Mouse (Mus musculus) thymus, postnatal 4 days (tissue): ENCODE measurements around the gene Itsn1.

Source experiments
- DNase-seq: peaks from one replicate; pipeline ENCODE4 v3.0.0; 2021

Itsn1 gene

DNA sequence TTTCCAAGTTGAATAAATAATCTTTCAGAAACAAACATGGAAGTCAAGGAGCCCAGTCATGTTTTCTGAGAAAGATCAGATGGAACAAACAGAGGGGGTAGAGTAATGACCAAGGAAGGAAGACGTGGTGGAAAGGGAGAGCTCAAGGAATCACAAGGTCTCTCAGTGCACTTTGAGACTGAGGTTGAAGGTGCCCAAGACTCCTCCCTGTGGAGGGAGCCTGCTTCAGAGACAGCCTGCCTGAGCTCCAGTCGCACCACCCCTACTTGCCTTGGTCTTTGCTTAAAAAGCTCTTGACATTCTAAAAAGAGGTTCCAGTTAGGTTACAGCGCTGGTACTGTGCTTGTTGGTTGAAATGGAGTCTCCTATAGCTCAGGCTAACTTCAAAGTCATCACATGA is 121.1 kb downstream of the Itsn1 start:
- DNase-seq: no peak

DNA sequence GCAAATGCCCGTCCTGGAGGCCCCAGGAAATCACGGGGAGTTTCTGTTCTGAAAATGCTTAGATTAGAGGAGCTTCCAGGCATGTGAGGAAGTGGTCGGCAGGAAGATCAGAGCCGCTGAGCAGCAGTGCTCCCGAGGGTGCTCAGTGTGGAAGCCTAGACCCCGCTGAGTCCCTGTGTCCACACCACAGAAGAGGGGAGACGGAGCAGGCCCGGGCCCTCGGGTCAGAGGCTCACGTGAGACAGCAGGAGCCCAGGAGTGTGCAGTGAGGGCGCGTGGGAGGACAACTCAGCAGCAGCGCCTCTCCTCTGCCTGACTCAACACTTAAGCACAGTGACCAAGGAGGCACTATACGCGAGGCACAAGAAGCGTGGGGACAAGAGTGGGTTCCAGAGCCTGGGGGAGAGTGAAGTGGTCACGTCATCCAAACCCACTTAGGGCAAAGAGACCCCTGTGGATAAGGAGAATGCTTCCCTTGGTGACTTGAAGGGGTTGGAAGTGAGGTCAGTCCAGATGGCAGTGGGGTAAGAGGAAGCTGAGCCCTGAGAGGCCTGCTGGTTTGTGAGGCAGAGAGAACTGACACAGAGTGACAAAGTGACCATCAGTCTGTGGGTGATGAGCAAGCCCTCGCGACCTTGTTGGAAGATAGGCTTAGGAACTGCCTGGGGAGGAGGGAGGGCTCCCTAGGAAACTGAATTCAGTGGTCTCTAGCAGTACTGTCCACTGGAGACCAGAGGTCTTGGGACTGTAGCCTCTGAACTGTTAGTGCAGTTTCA is 122.6 kb downstream of the Itsn1 start:
- DNase-seq: no peak

DNA sequence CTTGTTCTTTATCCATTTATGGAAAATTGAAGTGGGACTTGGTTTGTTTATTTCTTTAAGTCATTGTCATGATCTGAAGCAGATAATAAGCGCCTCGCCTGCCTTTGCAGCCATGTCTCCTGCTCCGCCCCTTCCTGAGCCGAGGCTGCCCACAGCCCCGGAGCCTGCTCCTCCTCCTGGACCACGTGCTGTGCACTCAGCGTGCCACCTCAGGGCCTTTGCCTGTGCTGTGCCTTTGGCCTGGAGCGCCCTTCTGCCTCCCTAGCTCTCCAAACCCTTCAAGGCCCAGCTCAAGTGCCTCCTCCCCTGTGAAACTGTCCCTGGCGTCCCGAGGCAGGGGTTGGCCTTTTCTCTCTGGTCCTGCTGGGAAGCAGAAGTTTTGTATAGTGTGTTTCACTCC is 123.7 kb downstream of the Itsn1 start:
- DNase-seq: no peak

DNA sequence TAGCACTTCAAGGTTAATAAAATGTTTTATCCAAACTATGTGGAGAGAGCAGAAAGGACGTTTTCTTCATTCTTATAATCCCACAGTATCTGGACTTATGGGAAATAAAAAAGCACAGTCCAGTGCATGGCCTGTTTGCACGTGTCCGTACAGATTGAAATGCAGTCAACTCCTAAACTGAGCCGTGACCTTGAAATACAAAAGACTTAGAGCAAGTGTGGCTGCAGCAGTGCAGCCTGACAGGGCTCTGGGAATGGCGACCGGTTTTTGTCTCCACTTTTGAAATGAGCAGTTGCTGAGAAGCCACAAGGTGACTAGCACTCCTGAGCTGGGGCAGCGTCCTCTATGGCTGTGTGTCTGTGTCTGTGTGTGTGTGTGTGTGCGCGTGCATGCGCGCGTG is 124.1 kb downstream of the Itsn1 start:
- DNase-seq: no peak

DNA sequence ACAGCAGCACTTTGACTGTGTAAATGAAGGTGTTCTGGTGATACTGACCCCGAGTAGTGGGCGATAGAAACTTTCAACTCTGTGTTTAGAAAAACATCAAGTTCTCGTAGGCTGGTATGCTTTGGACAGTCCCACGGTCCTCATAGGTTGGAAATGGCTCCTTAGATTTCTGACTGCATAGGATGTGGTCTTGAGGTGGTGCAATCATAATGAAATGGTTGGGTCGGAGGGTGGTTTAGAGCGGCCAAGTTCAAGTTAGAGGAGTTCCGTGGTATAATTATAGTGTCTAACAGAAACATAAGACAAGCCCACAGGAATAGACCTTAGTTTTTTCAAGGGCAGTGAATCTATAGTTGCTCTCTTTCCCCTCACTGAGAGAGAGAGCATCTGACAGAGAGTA is 129.6 kb downstream of the Itsn1 start:
- no peak for DNase-seq

DNA sequence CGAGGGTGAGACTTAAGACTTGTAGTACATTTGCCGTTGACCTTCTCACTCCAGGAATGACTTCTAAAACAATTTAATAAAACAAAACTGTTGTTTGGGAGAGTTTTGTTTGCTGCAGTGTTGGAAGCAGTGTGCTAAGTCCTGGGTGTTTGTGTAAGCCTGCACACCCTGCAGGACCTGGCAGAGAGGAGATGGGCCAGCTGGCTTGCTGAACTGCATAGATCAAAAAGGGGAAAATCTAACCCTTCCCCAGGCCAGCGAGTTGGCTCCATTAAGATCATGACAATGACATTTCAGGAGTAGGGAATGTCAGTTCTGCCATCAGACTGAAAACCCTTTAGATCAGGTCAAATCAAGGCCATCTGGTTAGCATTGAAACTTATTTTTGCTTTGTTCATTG is 130.1 kb downstream of the Itsn1 start:
- no peak for DNase-seq

DNA sequence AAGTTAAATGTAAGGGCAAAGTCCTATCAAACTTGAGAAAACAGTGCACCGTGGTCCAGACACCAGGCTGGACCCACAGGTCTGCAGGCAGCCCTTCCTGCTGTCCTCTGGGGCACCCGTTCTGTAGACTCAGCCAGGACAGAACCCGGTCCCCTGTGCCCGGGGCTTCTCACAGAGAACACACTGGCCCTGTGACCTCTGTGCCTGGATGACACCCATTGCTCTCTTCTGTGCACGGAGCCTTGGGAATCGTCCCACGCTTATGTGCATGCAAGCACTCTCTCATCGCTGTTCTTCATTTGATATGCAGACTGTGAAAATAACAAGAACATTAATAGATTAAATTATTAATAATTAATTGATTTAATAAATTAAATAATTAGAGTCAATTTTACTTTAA is 130.9 kb downstream of the Itsn1 start:
- DNase-seq: no peak

DNA sequence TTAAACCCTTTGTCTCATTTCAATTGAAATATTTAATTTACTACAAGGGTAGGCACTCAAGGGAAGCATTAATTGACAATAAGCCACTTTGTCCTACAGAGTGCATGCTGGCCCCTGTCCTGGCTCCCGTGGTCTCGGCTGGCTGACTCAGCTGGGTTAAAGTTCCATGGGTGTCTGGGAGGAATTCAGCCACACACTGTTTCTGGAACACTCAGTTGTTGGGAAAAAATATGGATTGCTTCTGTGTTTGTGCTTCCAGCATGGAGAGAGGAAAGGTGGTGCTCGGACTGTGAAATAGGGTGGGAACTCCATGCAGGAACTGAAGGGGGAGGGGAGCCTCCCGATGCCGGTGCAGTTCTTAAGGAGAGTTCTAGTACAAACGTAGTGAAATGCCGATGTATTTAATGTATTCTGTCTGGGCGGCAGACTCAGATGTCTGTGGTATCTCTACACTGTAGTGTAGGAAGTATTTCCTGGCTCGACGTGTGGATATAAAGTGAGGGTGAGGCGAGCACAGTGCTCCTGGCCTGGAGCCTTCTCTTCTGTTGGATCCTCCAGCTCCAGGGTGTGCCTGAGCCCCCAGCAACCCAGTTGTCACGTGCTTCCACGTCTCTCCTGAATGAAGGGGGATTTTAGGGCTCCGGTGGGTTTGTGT is 131.5 kb downstream of the Itsn1 start:
- DNase-seq: no peak

DNA sequence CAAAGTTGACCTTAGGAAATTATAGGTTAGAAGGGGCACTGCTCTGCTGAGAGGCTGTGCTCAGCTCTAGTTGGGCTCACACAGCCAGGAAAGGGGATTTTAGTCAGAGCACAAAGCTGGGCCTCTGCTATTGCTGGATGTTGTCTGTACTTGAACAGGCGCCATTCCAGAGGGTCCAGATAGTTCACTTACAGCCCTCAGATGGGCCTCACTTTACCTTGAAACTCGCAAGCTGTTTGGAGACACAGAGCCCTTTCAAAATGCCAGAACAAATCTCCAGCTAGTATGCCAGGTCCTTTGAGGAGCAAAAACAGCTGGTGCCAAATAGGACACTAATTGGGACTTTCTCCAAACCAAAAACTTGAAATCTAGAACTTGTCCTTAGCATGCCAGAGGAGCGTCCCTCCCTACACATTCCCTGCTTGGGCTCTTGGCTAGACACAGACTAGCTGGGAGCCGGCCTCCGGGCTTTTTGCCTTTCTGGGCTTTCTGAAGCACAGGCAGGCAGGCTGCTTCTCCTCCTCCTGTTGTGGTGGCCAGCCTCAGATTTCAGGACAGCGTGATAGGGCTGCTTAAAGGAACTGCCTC is 132.8 kb downstream of the Itsn1 start:
- DNase-seq: no peak

DNA sequence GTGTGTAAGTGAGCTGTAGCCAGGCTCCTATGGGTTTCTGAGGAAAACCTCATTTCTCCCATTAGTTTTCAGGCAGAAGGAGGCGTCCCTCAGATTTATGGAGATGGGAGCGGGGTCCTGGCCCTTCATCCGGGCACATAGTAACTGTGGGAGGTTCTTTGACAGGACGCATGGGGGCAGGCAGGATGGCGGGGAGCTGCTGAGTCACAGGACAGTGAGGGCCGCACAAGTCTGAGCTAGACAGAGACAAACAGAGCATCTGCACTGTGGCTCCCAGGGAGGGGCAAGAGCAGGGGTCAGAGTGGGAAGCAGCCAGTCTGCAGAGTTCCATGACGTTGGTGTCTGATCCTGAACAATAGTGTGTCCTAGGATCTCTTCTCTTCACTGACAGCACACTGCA is 133.8 kb downstream of the Itsn1 start:
- no peak for DNase-seq

DNA sequence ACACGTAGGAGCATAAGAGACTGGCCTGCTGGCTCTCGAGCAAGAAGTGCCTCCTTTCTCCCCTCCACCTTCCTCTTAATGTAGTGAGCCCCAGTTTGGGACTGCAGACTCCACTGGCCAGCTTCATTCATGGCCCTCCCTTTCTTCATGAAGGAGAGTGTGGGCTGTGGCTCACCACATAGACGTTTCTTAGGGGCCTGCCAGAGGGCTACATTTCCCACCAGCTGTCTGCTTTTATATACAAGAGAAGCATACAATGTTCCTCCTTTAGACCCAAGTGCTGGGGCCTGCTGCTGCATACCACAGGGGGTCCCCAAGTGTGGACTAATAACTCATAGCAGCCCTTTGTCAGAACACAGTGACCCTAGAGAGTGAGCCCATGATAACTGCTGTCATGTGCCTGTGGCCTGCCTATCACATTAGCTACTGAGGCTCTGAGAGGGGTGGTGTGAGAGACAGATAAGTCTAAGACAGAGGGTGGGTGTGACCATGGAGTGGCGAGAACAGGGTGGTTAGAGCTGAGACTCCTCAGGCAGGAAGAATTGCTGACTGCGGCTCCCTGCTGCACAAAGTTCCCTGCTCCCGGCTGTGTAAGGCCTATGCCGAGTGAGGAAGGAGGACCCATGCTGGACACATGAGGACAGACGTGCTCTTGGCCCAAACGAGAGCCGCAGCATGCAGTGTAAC is 135.7 kb downstream of the Itsn1 start:
- DNase-seq: no peak

DNA sequence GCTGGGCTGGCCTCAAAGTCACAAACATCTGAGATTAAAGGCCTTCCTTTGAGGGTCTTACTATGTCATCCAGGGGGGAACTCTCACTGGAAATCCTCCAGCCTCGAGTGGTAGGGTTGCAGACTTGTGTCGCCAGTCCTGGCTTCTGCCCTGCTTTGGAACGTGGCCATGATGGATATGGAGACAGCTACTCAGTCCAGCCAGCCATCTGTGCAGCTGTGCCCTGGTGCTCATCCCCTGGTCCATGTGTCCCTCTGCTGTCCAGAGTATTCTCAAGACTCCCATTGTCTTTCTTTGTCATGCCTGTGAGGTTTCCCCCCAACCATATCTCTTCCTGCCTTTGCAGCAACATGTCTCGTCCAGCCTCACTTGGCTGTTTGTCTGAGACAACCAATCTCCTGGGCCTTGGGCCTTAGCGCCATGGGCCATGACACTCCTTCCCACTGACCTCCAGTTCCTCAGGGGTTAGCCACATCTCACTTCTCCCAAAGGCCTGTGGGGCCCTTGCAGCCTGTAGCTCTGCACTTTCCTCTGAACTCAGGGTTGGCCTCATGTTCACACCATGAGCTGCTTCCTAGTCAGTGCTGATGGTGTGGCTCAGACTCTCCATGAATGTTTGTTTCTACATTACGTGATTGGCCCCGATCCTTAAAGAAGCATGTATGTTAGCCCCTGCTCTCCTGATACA is 136.6 kb downstream of the Itsn1 start:
- no peak for DNase-seq

DNA sequence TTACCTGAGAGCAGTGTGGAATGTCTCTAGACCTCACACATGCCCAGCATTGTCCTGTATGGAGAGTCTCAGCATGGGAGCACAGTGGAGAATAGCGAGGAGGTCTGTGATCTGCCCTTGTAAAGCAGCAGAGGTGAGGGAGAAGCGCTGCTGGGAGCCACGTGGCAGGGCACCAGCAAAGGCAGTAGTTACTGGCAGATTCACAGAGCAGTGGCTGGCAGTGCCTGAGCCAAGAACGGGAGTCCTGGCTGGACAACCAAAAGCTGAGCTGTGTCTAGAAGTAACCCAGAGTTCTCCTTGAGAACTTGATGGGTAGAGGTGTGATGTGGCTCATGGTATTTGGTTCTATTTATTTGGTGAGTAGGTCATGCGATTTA is 137.2 kb downstream of the Itsn1 start:
- no peak for DNase-seq

DNA sequence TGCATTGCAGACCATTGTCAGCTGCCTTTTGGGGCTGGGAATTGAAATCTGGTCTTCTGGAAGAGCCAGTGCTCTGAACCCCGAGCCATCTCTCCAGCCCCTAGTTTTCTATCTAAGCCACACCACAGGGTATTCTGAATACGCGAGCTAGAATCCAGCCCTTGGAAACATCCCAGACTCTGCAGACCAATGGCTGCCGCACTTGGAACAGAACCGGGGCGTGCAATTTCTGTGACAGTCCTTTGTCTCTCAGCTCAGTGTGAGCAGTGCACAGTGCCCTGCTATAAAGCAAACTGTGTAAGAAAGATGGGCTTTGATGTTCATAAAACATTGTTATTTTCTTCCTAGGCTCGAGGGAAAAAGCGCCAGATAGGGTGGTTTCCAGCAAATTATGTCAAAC is 138.6 kb downstream of the Itsn1 start:
- no peak for DNase-seq

DNA sequence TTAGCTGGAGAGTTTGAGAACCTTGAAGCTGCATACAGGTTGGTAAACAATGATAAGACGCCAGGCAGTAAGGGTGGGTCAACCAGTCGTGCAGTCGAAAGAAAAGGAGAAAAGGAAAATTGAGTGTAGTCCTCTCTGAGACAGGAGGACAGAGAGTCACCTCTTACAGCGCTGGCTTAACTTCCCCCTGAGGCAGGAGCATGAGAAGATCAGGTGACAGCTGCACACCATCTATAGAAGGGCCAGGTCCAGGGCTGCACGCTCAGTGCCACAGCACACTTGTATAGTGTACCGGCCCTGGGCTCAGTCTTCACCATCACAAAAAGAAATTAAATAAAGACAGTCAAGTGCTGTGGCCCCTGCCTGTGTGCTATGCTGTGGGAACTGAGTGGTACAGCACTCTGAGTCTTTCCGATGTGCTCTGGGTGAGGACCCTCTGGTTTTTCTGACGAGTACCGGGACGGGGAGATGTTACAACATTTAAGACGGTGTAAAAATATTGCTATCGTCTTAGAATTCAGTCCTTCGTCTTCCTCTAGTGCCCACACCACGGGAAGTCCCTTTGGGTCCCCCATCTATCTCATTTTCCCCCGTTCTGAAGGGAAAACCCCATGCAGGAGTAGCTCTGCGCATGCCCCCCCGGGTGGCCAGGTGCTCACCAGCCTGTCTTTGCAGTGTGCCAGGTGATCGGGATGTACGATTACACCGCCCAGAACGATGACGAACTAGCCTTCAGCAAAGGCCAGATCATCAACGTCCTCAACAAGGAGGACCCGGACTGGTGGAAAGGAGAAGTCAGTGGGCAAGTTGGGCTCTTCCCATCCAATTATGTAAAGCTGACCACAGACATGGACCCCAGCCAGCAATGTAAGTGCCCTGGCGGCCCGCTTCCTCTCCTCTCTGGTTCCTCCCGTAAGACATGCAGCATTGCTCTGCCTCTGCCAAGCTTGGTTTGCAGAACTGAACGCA is 140.1 kb downstream of the Itsn1 start:
- no peak for DNase-seq

DNA sequence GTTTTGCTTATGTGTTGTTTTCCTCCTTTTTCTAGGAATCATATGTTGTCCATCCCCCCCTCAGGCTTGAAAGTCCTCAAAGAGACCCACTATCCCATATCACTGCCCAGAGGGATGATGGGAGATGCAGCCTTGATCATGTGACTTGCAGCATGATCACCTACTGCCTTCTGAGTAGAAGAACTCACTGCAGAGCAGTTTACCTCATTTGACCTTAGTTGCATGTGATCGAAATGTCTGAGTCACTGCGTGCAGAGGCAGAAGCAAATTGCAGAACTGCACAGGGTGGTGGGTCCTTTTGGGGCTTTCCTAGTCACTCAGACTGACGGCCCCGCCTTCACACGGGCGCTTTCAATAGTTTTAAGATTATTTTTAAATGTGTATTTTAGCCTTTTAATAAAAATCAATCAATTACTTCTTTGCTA is 141.1 kb downstream of the Itsn1 start:
- no peak for DNase-seq

DNA sequence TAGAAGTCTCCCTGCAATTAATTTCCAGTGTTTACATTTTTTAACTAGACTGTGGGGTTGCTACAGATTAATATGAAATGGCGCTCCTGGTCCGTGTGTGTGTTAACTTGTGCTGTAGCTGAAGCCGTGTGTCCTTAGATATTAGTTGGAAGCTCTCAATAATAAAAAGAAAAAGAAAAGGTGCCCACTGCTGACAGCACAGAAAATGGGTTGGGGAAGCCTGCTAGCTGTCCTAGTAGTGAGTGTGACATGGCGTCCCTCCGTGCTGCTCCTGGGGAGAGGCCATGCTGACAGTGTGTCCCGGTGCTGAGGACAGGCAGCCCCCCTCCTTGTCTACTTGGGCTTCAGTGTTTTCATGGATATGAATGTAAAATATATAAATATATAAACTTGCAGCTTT is 142.1 kb downstream of the Itsn1 start:
- DNase-seq: no peak

DNA sequence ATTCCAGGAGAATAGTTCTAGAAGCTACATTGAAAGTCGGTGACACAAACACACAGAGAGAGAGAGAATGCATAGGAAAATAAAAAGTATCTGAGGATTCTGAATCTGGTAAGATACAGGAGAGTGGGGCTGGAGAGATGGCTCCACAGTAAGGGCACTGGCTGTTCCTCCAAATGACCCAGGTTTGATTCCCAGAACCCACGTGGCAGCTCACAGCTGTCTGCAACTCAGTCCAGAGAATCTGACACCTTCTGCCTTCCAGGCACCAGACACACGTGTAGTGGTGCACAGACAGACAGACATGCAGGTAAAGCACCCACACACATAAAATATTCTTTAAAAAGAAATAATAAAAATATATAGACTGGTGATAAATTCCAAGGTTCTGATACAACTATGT is 144.6 kb downstream of the Itsn1 start:
- no peak for DNase-seq

DNA sequence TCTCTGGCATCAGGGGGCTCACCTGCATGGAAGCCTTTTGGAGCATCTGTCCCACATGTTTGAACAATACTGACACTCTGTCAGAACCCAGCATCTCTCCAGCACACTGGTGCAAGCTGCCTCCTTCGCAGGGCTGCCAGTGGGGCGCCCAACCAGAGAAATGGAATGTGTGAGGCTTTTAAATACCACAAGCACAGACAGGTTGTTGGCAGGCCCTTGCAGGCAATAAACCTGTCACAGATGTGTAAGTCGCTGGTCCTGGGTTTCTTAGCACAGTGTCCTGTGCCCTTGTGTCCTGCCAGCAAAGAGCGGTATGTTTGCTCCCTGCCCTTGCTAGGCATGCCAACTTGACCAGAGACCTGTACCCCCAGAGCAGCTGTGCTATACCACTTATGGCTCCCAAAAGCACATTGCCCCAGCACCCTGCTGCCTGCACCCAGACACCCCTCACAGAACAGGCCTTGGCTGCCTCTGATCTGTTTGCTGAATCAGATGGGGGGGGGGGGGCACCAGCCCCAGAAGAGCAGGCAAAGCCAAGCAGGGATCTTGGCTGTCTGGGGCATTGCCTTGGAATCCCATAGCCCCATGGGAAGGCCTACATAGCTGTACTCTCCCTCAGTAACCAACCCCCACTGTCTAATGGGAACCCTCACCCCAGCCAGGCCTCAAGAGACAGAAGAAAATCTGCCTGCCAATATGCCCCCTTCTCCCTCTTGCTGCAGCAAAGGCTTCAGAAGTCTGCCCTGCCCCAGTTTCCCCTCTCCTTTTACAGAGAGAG is 146.7 kb downstream of the Itsn1 start:
- no peak for DNase-seq

DNA sequence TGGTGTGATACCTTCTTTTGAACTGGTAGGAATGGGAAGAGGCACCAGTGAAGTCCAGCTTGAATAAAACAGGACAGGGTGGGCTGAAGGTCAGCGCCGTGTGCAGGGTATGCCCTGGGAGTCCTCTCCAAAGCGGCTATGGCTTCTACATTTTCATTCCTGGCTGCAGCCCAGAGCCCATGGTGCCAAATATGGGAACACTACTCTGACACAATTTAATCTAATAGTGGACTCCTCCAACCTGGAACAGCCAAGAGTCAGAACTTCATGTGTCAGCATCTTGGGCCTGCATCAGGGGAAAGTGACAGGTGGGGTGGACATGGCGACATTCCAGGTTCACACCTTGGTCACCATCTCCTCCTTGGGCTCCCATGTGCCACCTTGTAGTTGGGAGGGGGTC is 147.4 kb downstream of the Itsn1 start:
- no peak for DNase-seq

DNA sequence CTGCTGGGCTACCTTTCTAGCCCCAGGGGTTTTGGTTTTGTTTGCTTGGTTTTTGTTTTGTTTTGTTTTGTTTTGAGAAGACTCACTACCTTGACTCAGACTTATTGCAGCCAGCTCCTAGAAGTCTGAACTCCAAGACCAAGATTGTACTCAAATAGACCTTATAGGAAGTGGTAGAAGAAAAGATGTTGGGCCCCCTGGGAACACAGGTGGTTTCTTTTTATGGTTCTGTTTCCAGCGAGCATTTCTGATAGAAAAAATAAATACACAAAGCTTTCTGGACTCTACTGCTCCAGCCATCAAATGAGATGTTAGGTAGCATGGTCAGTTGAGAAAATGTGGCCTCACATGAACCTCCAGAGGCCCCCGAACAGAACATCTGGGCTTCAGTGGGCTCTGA is 150.0 kb downstream of the Itsn1 start:
- DNase-seq: no peak
